Mouse (Mus musculus) heart, postnatal 0 days (tissue): Measurements from ENCODE around the gene Ush2a.

Experiments used
- CTCF ChIP-seq: IDR thresholded peaks from 2 replicates; pipeline ENCODE4 v1.5.1; 2016; ENCODE audit warnings: antibody characterized with exemption, control low read depth, low read depth
- EP300 ChIP-seq: IDR thresholded peaks from 2 replicates; pipeline ENCODE4 v1.6.1; 2016; ENCODE audit warnings: antibody characterized with exemption, low read depth

- TF ChIP-seq EP300 (no peak), CTCF (no peak)
Measured at GRCm38 (mm10) chr1:189001815-189002214, 740.0 kb downstream of the Ush2a start.
